Mouse (Mus musculus) gastrocnemius, adult 2 months (tissue): ENCODE results near the gene Atxn7l3b. TPM values are rescaled to one million over a fixed set of nuclear protein-coding genes. Genes with fewer than 3 reads are reported as not detected.
"Not testable (repeated sequence)": the region's sequence is repeated elsewhere in the genome, so short reads cannot be mapped to it uniquely, and the experiment has no call there.

ENCODE experiments used
- DNase-seq: peaks from one replicate; pipeline ENCODE4 v3.0.0; 2022
- H3K27ac ChIP-seq: fragments of 200-600 bp; 2 replicates; pipeline ENCODE4 v1.8.1; 2022; ENCODE audit warnings: mild to moderate bottlenecking
- H3K4me3 ChIP-seq: fragments of 200-600 bp; 2 replicates; pipeline ENCODE4 v1.8.1; 2022; ENCODE audit warnings: mild to moderate bottlenecking, moderate library complexity
- CTCF ChIP-seq: fragments of 200-600 bp; IDR thresholded peaks from 2 replicates; pipeline ENCODE4 v1.8.1; 2022; ENCODE audit warnings: antibody characterized with exemption, mild to moderate bottlenecking, moderate library complexity
- intact Hi-C: fragments of 180-260 bp; cut with DNase I; formaldehyde crosslinking; loops from one replicate; pipeline ENCODE4 v1.15.1; 2025
- long read RNA-seq, 2 experiments: library from polyadenylated mRNA; stranded (forward); transcript quantifications; one replicate each; pipeline ENCODE4 v2.0.0; 2021
- total RNA-seq, 2 experiments: library from RNA; stranded (reverse); gene quantifications; 2 replicates each; pipeline ENCODE4 v1.2.3; 2021

Atxn7l3b gene
- 10 to 100 TPM; 13.0 to 16.3 TPM for total RNA-seq
- long read RNA-seq, experiment 1, transcript Atxn7l3b-201 (1 exons, 3,566 nt): major isoform, 22 of 22 reads
- long read RNA-seq, experiment 1, partial matches to known transcripts: 0 of 22 reads
- long read RNA-seq, experiment 1, other reads (novel, unspliced or antisense): 0 of 22 reads
- long read RNA-seq, experiment 2, transcript Atxn7l3b-201 (1 exons, 3,566 nt): major isoform, 18 of 18 reads
- long read RNA-seq, experiment 2, partial matches to known transcripts: 0 of 18 reads
- long read RNA-seq, experiment 2, other reads (novel, unspliced or antisense): 0 of 18 reads

- peak; percentile 97 for DNase-seq
- Histone ChIP-seq H3K27ac (peak within 1 kb of the TSS; percentile 96), H3K4me3 (peak within 1 kb of the TSS; percentile 82)
- TF ChIP-seq CTCF: no peak
- intact Hi-C loops: no loop called here
These were observed at the start of gene Atxn7l3b for GRCm38 (mm10) chr10:112928452-112929221. Atxn7l3b (minus strand) TSS chr10:112929001.

- intact Hi-C loops: no loop called here
- TF ChIP-seq CTCF: no peak
- DNase-seq: no peak
- no peak overlapping the region for H3K4me3 ChIP-seq
- H3K27ac ChIP-seq: no peak overlapping the region
These were observed 48.8 kb upstream of the Atxn7l3b start for GRCm38 (mm10) chr10:112977586-112977985.

- H3K4me3 ChIP-seq: no peak overlapping the region
- intact Hi-C loops: no loop called here
- DNase-seq: no peak
- H3K27ac ChIP-seq: no peak overlapping the region
- no peak for TF ChIP-seq CTCF
These were observed 44.7 kb upstream of the Atxn7l3b start for GRCm38 (mm10) chr10:112973286-112974026.

- Histone ChIP-seq H3K4me3 (no peak overlapping the region), H3K27ac (no peak overlapping the region)
- intact Hi-C loops: no loop called here
- TF ChIP-seq CTCF: no peak
- no peak for DNase-seq
These were observed 41.3 kb upstream of the Atxn7l3b start for GRCm38 (mm10) chr10:112970002-112970589.

- DNase-seq: no peak
- no peak for TF ChIP-seq CTCF
- Histone ChIP-seq H3K4me3 (no peak overlapping the region), H3K27ac (no peak overlapping the region)
- intact Hi-C loops: no loop called here
These were observed 38.8 kb upstream of the Atxn7l3b start for GRCm38 (mm10) chr10:112967578-112967977.

- H3K4me3 ChIP-seq, H3K27ac ChIP-seq, intact Hi-C loops, DNase-seq: not testable (repeated sequence)
These were observed 33.4 kb upstream of the Atxn7l3b start for GRCm38 (mm10) chr10:112962216-112962615.

GRCm38 (mm10) chr10:112954140-112954539 is 25.3 kb upstream of the Atxn7l3b start:
- intact Hi-C loops: no loop called here
- Histone ChIP-seq H3K4me3 (no peak overlapping the region), H3K27ac (no peak overlapping the region)
- no peak for DNase-seq
- TF ChIP-seq CTCF: no peak

- no peak for DNase-seq
- Histone ChIP-seq H3K4me3 (no peak overlapping the region), H3K27ac (no peak overlapping the region)
- TF ChIP-seq CTCF: no peak
- intact Hi-C loops: no loop called here
These were observed 19.7 kb upstream of the Atxn7l3b start for GRCm38 (mm10) chr10:112948453-112948852.

GRCm38 (mm10) chr10:112929222-112929615 is 418 bp upstream of the Atxn7l3b start:
- intact Hi-C loops: no loop called here
- Histone ChIP-seq H3K4me3 (peak overlapping the region; percentile 82), H3K27ac (peak overlapping the region; percentile 96)
- no peak for DNase-seq
- peak; percentile 45 for TF ChIP-seq CTCF

GRCm38 (mm10) chr10:112926961-112927360 is 1.8 kb downstream of the Atxn7l3b start:
- Histone ChIP-seq H3K4me3 (peak overlapping the region; percentile 82), H3K27ac (no peak overlapping the region)
- intact Hi-C loops: no loop called here
- DNase-seq: no peak
- TF ChIP-seq CTCF: no peak

GRCm38 (mm10) chr10:112926271-112926670 is 2.5 kb downstream of the Atxn7l3b start:
- no peak for DNase-seq
- intact Hi-C loops: no loop called here
- no peak for TF ChIP-seq CTCF
- Histone ChIP-seq H3K27ac (no peak overlapping the region), H3K4me3 (peak overlapping the region; percentile 82)

- TF ChIP-seq CTCF: no peak
- Histone ChIP-seq H3K27ac (no peak overlapping the region), H3K4me3 (no peak overlapping the region)
- no peak for DNase-seq
- intact Hi-C loops: no loop called here
These were observed 12.1 kb downstream of the Atxn7l3b start for GRCm38 (mm10) chr10:112916575-112917190.
